Mouse (Mus musculus) megakaryocyte, adult 5-6 weeks (primary cell): Measurements from ENCODE around the gene Braf. TPM values are rescaled to one million over a fixed set of nuclear protein-coding genes. Genes with fewer than 3 reads are reported as not detected.

Experiments used
- ATAC-seq: 2 replicates; pipeline ENCODE4 v1.8.0; 2016; ENCODE audit warnings: mild to moderate bottlenecking, inconsistent platforms; ENCODE audit not compliant: poor library complexity, severe bottlenecking
- total RNA-seq, 2 experiments: library from RNA; stranded (forward) in 1 of 2; stranded (reverse) in 1 of 2; fragments of 153-499, 151-499 nt in 1 of 2; fragments of 221-1000, 200-1000 nt in 1 of 2; gene quantifications; 2 replicates each; pipeline versions ENCODE4 v1.2.3 to v1.2.4; 2015 to 2017

The Braf gene
- total RNA-seq, 2 experiments from 2014 or later, result 18.4 to 33.2 TPM

DNA sequence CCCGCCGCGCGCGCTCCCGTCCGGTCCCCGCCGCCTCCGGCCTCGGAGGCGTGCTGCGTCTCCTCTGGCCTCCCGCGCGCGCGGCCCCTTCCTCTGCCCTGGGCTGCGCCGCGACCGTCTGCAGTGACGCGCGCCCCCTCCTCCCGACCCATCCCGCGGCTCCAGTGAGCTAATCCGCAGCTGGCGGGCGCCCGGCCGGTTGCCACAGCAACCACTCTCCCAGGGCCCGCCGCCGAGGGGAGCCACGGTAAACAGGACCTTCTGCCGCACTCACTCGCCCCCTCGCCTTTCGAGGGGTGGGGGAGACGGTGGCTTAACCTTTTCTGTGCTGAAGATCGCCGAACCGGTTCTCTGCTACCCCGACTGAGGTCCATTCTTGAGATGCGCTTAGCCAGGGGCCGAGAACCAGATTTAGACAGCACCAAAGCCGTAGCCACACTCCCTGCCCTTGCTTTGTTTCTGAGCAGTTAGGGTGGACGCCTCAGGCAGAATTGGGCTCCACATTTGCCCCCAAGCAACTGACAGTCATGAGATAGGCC, 167.5 kb downstream of the Braf start, which contains the start of gene Dennd2a:
Gene Dennd2a, minus strand, starts transcription at position 145 of the 539 bp plus-strand sequence.
- ATAC-seq, result peak; percentile 33

DNA sequence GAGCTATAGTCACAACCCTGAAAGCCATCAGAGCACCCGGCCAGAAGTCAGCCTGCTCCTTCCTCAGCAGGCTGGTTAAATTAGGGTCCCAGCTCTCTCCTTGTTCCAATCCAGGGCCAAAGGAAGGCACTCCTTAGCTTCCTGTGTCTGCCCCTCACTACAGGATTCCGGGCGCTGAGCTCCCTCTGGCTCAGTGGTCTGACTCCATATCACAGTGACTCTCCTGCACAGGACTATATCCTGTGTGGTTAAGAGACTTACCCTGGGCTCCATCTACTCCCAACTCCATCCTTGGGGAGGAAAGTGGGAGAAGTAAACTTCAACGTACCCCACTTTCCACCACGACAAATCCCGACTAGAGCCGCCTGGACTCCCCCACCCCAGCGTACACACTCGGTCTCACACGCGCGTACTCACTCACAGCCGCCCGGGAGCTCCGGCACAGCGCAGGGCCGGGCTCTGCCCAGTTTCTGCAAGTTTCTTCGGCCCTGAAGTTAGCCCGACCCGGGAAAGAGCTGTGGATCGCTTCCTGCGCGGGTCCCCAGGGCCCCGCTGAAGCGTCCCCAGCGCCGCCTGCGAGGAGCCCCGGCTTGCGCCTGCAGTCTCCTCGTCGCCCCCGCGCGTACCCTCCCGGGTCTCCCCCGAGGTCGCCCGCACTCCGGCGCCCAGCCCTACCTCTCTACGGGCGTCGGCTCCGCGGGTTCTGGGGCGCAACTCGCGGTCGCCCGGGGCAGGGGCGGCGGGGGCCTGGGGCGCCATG, 168.2 kb downstream of the Braf start:
- peak; percentile 47 for ATAC-seq

DNA sequence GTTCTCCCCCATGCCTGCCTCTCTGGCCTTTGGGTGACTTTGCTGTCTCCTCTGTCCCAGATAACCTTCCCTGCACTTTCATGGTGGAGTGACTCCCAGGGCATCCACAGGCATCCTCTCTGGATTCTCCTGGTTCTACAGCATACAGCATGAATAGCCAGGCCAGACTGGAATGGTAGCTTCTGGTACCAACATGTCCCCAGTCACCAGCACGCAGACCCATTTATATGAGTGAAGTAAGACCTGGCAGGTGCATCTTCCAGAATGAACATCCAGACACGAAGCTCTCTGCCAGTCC, 169.7 kb downstream of the Braf start:
- ATAC-seq, result no peak

DNA sequence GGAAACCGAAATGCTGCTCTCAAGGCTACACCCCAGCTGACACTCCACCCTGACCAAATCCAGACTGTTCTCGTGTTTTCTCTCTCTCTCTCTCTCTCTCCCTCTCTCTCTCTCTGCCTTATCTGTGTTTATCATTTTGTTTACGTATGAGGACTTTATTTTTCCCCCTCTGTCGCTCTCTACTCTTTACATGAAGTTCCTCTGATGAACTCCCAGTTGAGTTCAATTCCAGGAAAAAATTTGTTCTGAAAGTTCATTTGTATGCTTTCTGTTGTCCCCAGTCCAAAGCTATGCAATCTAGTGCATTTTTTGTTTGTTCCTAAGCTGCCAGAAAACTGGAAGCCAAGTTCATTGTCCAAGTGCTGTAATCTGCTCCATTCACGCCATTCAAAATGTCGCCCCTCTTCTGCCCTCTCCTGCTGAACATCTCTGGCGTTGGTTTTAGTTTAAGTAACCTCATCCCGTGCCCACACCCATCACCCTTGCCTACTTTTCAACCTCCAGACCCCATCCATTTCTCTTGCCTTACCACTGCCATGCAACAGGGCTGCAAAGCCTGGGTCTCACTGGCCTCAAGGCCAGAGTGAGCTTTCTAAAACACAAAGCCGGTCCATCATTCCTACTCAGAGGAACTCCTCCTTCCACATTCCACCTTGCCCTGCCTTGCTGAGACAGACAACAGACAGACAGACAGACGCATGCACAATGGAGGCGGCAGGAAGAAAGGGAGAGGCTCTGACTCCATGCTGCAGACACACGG, 170.2 kb downstream of the Braf start:
- no peak for ATAC-seq

Other genes starting within 250 kb of the Braf start
- 4.6 and 5.0 TPM in 2 replicates for gene Dennd2a, start 167.6 kb downstream of the Braf start, total RNA-seq (2015)
- gene Dennd2a, start 167.6 kb downstream of the Braf start, total RNA-seq (2017), result 2.5 and 3.1 TPM in 2 replicates
- gene Adck2, start 151.6 kb downstream of the Braf start, total RNA-seq (2015), result 4.4 and 7.1 TPM in 2 replicates
- 5.9 and 12.6 TPM in 2 replicates for gene Adck2, start 151.6 kb downstream of the Braf start, total RNA-seq (2017)
- 6.0 and 7.2 TPM in 2 replicates for gene Gm42420, start 139.7 kb downstream of the Braf start, total RNA-seq (2015)
- 5.7 TPM in 1 of 2 replicates, not detected in the other for gene Gm42420, start 139.7 kb downstream of the Braf start, total RNA-seq (2017)
- 73.6 and 90.5 TPM in 2 replicates for gene Ndufb2, start 132.9 kb downstream of the Braf start, total RNA-seq (2015)
- gene Ndufb2, start 132.9 kb downstream of the Braf start, total RNA-seq (2017), result 59.1 and 77.0 TPM in 2 replicates
- 77.6 and 93.6 TPM in 2 replicates for gene Mrps33, start 85.5 kb upstream of the Braf start, total RNA-seq (2015)
- gene Mrps33, start 85.5 kb upstream of the Braf start, total RNA-seq (2017), result 26.9 and 47.6 TPM in 2 replicates
- gene Tmem178b, start 147.8 kb upstream of the Braf start, total RNA-seq (2015), result not detected in 2 replicates
- not detected in 2 replicates for gene Tmem178b, start 147.8 kb upstream of the Braf start, total RNA-seq (2017)